ENCODE assay signal across 8 mouse cellular contexts in the genomic region with DNA sequence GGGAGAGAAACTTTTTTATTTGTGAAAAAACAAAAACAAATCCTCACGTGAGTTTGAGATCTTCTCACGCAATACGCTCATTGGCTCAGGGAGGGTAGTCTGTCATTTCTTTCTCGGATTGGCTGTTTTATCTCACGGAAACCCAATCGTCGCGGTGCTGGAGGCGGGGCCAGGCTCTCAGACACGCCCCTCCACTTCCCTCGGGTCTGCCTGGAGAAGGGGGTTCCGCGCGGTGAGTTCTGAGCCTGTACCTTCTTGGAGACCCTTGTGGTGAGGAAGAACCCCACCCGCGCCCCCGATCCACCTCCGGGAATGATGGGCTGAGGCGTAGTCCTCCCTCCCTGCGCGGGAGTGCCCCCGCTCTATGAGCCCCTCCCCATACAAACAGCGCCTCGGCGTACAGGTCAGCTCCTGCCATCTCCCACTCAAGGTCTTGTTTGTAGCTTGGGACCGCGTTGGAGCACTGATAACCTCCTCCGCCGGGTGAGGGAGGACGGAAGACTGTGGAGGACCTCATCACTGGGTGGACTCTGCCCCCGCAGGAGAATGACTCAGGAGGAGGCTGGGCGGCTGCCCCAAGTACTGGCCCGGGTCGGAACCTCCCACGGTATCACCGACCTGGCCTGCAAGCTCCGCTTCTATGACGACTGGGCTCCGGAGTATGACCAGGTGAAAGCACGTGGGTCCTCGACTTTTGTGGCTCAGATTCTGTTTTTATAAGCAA. TPM values are rescaled to one million over a fixed set of nuclear protein-coding genes. Genes with fewer than 3 reads are reported as not detected.
DNase-seq lines count a peak whose midpoint lies in the region; ATAC-seq lines count a peak whose summit lies in the region.

Gene Mettl27 (plus strand): TSS at position 190 of the 724 bp plus-strand sequence.

- peak; percentile 97 for DNase-seq in R1 (ENCODE audit: low read depth, low spot score)
- DNase-seq in cerebellum, postnatal 25 days: peak; percentile 79 to 85
- peak; percentile 72 to 84 for DNase-seq in frontal cortex, postnatal 36 days (ENCODE audit: low spot score in 2 of 2)
- DNase-seq in left cerebral cortex, adult 11 months (ENCODE audit: low spot score): peak; percentile 71
- peak; percentile 91 to 93 for DNase-seq in lung, postnatal 4 days
- peak; percentile 70 for DNase-seq in retina, postnatal 7 days (ENCODE audit: low read depth, low spot score)
- peak; percentile 75 for DNase-seq in urinary bladder, adult 2 months (ENCODE audit: low spot score)

- peak within 1 kb of the TSS; percentile 83 for H3K4me3 ChIP-seq in hindbrain, embryonic 15.5 days

- H3K9ac ChIP-seq in hindbrain, embryonic 15.5 days: peak within 1 kb of the TSS; percentile 66

- peak within 1 kb of the TSS; percentile 99 for H3K4me2 ChIP-seq in hindbrain, embryonic 15.5 days

- peaks cover 6% of the 10 kb centered on the region for H3K4me1 ChIP-seq in hindbrain, embryonic 15.5 days (replicated peaks)

- no peaks in the 10 kb centered on the region for H3K27me3 ChIP-seq in hindbrain, embryonic 15.5 days

- WGBS in hindbrain, embryonic 15.5 days: under 1% methylated on average over 41 of the region's 41 CpGs

- peak; percentile 98 for ATAC-seq in hindbrain, embryonic 15.5 days (ENCODE audit: low FRiP score, low read depth)

- no peaks in the 10 kb centered on the region for H3K36me3 ChIP-seq in hindbrain, embryonic 15.5 days

- H3K9me3 ChIP-seq in hindbrain, embryonic 15.5 days: no peaks in the 10 kb centered on the region

- peak within 1 kb of the TSS; percentile 58 for H3K27ac ChIP-seq in hindbrain, embryonic 15.5 days (replicated peaks)

RNA-seq across cellular contexts. Expression of gene Mettl27, which starts in this region (rescaled TPM):
- polyA plus RNA-seq in hindbrain, embryonic 15.5 days (2015; fragmentation: Nextera tagmentation; extraction: Ambion mirVana): 6.5 and 6.8 TPM in 2 replicates
- polyA plus RNA-seq in urinary bladder, adult 2 months (2012; rRNA removed): 84.7 and 103 TPM in 2 replicates

Comparison
In these comparisons a context has a peak if more than half of its experiments do, and no peak if none do; other contexts are left out.
1. Peak in every context shown above with its lines: DNase-seq, ATAC-seq, H3K4me3 ChIP-seq and H3K27ac ChIP-seq.
2. RNA of gene Mettl27 (polyA plus RNA-seq): 84.7 to 103 TPM in urinary bladder, adult 2 months; 6.5 to 6.8 TPM in hindbrain, embryonic 15.5 days; every median in the first group is over 10 times any median in the second.